Mouse (Mus musculus): Measurements from ENCODE around the gene Poc1a.
A peak's percentile ranks its signal among the peaks of the same experiment; 100 is the strongest.

The Poc1a gene

DNA sequence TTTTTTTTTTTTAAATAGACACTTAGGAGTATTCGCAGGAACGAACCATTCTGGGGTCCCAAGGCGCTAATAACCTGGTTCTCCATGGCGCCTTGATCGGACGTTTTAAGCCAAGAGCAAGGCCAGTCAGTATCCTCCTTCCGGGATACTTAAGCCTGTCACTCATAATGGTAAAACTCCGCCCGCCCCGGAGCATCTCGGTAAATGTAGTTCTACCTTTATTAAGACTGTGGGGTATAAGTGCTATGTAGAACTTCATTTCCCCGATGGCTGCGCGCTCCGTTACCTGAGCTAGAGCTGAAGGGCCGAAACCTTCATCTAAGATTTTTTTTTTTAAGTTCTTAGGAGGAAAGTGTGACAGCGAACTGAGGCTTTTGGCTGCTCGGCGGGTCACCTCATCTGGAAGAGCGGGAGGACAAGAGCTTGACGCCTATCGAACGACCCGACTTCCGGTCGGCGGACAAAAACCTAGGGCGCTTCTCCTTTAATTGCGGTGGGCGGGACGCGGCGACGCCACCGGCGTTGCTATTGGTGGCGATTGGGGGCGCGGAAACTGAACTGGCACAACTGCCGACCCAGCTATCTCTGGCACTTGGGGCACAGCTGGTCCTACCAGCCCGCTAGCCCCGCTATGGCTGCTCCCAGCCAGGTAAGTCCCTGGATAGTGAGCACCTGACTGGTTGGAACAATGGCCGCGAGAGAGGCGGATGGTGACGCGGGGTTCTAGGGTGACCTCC, at the start of gene Poc1a:
Poc1a (plus strand) TSS at position 254 of the 737 bp plus-strand sequence.
- DNase-seq (ENCODE audit: low spot score) = peak; percentile 92

DNA sequence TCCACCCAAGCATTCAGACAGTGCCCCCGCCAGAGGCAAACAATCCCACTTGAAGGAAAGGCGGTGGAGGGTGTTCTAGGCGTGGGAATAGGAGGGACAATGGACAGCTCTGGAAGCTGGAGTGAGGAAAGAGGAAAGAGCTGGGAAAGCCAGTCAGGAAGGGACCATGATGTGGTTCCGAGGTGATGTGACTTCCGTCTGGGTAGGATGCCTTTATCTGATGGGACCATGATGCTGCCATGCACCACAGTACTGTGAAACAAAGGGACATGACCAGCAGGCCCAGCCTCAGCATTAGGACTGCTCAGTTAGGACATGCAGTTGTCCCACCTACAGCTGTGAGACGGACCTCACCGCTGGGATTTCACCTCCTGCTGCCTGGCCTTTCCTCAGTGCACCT, 49.6 kb upstream of the Poc1a start:
- no peak for DNase-seq (ENCODE audit: low spot score)

DNA sequence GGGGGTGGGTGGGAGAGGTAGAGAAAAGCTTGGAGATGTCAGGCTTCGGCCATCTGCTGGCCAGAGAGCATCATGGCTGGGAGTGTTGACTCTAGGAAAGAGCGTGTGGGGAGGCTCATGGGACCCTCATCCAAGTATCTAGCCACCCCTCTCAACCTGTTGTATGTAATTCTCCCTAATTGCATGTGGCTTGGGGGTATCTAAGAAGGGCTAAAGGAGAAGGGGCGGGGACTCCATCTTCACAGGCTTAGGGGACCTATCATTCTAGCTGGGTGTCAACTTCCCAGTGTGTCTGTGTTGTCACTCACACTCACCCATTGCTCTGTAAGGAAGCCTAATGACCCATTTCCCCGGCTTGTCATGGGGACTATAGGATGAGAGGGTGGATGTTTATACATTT, 49.0 kb upstream of the Poc1a start:
- DNase-seq (ENCODE audit: low spot score) = no peak

DNA sequence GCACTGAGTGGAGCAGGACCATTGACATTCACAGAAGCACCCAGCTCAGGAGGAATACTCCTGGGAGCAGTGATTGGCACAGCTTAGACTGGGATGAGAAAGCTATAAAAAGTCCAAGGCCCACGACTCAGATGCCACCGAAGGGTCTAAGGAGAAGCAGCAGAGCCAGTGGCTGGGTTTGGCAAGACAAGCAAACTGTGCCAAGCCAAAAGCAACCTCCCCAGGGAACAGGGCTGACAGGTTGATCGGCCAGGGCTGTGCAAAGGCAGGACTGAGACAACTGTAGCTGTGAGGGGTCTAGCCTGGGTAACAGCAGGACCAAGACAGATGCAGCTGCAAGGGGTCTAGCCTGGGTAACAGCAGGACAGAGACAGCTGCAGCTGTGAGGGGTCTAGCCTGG, 47.9 kb upstream of the Poc1a start:
- DNase-seq (ENCODE audit: low spot score) = no peak

DNA sequence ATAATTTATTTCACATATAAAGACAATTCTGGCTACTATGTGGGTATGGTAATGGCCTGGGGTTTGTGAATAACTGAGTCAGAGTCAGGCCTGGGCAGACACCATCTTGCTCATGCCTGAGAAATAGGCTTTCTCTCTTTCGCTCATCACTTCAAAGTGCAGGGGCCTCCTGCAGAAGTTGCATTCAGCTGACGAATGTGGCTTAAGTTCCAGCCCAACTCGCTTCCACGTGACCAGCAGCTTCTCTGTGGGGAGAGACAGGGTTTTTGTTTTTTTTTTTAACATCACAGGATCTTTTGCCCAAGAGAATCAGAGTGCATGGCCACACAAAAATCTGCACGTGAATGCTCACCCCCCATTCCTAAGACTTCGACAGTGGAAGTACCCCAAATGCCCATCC, 46.9 kb upstream of the Poc1a start:
- no peak for DNase-seq (ENCODE audit: low spot score)

DNA sequence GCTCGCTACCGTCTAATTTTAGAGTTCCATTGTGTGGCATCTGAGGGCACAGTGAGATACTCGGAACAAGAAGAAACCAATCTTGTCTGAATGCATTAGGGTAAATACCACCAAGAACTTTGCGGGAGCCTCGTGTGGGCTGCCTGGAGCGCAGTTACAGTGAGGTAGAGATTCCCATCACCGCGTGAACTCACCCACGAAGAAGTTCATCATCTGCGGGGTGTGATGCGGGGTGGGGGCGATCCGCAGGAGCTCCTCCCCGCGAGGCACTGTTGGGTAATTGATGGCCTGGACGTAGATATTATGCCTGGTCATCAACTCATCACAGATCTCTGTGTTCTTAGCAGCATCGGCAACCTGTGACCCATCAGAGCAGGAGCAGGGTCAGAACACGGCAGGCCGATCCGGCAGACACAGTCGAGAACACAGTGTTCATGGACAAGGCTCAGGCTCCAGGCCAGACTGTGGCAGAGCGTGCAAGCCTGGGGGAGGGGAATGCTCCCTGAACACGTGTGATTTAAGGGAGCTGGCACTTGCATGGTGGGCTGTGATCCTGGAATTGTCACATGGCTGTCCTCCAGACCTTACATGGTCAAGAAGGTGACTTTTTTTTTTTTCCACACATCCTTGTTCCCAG, 45.5 kb upstream of the Poc1a start:
- no peak for DNase-seq (ENCODE audit: low spot score)

DNA sequence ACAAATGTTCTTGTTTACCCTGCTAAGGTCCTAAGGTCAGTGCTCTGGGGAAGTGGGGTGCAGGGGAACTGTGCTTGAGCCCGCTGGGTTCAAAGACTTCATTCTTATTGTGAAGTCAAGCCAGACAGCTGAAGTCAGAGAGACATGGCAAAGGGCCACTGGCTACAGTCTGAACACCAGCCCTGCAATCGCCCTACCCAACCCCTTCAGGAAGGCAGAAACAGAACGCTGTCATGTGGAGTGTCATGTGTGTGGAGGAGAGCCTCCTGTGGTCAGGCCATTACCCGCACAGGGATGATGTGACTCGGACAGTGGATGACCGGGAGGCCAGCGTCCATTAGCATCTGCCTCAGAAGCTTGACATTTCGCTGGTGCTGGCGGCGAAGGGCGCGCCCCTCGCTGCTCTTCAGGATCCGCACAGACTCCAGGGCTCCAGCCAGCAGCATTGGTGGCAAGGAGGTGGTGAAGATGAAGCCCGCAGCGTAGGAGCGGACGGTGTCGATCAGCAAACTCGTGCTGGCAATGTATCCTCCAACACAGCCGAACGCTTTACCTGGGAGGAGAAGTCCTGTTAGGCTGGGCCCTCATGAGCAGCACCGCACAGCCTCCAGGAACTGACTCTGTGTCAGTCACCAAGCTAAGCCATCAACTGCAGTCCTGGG, 44.6 kb upstream of the Poc1a start:
- peak; percentile 24 for DNase-seq (ENCODE audit: low spot score)

DNA sequence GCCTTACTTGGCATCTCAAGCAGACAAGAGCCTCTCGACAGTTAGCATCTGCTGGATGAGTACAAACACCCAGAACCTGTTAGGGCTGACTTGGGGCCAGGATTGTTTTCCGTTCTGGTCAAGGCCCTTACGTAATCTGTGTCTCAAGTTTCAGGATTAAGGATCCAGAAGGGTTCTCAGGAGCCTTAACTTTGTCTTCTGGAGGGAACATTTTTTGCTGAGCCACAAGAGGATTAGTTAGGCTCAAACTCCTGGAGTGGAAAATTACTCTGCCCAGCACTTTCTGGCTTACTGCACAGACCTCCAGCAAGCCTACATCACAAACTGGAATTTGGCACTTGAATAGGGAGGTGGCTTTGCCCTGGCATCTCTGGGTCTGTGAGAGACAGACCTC, 44.0 kb upstream of the Poc1a start:
- peak; percentile 19 for DNase-seq (ENCODE audit: low spot score)

DNA sequence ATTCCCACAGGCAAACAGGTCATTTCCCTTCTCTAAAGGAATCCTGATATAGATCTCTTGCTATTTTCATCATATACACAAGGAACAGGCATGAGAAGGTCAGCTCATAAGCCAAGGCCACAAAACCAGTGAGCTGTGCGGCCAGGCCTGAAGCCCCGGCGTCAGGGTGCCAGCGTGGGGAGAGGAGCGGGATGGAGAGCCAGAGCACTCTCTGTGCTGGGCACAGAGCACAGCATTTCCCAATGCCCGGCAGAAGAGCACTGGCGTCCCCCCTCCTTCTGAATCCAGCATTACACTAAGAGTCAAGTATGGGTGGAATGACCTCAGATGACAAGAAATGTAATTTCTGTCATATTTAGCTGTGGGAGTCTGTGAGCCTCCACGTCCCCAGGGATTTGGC, 43.5 kb upstream of the Poc1a start:
- no peak for DNase-seq (ENCODE audit: low spot score)

DNA sequence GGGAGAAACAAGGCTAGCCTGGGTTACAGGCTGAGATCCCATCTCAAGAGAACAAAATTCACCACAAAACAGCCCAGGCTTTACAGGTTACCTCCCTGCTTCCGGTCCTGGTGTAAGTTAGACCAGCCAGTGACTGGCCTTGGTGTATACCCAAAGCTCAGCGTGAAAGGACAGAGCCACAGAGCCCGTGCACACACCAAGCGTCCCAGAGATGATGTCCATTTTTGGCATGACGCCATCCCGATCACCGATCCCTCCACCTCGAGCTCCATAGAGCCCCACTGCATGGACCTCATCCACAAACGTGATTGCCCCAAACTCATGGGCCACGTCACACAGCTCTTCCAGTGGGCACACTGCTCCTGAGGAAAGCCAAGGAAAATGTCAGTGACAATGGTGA, 43.0 kb upstream of the Poc1a start:
- no peak for DNase-seq (ENCODE audit: low spot score)

DNA sequence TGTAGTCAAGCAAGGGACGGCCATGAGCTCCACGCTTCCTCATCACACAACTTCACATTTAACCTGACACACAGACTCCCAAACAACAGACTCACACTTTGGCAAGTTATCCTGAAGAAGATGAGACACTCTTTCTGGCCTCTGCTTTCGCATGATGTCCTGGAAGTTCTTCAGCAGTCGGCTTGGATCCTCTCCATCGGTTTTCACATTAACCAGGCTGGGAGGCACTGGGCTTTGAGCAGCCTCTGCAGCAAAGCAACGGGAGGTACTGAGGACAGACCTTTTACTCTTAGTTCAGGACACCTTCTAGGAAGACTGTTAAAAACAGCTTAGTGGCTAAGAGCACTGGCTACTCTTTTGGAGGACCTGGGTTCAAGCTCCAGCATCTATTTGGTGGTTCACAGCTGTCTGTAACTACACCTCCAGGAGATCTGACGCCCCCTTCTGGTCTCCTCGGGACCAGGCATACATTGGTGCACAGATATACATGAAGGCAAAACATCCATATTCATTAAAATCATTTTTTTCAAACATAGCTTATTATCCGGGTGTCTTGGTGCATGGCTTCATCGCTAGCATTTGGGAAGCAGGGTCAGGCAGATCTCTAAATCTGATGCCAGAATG, 39.2 kb upstream of the Poc1a start:
- DNase-seq (ENCODE audit: low spot score) = no peak

DNA sequence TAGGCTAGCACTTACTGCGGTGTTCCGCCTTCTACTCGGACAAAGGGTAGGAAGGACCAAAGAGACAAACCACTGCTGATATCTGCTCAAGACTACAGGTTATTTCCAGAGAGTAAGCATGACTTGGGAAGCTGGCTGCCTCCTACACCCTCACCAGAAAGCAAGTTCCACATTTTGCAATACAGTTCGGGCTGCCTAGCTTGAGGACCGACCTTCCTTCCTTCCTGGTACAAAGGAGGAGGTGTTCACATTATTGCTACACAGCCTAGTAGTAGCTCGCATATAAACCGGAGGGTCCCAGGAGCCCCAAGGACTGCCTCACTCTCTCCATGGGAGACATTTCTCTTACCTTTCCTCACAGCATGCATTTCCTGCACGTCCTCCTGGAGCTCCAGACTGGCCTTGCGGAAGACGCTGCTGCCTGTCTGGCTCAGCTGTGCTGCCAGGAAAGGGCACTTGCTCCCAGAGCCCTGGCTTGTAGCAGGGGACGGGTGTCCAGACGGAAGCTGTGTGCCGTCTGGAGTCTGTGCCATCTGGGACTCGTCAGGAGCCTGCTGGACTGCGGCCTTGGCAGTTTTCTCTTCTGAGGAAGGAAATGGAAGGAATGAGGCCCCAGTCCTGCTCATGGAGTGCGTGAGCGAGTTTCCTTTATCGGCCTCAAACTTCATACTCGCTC, 37.9 kb upstream of the Poc1a start:
- no peak for DNase-seq (ENCODE audit: low spot score)

DNA sequence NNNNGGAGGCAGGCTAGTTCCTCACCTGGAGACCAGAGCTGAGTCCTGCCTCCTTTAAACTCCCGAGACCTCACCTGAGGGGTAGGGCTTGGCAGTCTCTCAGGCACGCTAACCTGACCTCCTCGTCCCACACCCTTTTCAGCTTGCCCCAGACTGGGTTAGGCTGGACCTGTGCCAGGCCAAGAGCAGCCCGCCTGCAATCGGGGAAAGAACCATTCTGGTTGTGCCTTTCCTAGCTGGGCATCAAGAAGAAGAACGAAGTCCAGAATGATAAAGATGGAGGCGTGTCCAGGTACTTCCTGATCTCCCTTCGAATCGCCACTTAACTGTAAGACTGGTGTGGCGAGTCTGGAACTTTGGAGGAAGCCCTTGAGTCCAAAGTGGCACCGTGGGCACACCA, 31.3 kb upstream of the Poc1a start:
- DNase-seq (ENCODE audit: low spot score) = no peak

DNA sequence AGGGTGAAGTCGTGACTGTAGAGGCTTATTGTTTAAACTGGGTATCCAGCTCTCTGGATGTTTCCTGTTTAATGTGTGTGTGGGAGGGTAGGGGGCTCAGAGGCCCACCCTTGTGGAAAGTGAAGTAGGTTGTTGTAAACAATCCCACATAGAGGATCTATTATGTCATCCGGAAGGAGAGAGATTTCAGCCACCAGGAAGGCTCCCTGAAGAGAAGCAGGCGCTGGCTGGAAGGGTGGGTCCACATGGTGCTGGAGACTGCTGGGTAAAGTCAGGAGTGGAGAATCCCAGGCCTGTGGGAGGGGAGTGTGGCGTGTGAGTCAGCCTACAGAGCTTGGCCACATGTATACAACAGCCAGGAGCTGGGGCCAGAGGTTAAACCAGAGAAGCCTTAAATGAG, 30.6 kb upstream of the Poc1a start:
- DNase-seq (ENCODE audit: low spot score) = no peak

DNA sequence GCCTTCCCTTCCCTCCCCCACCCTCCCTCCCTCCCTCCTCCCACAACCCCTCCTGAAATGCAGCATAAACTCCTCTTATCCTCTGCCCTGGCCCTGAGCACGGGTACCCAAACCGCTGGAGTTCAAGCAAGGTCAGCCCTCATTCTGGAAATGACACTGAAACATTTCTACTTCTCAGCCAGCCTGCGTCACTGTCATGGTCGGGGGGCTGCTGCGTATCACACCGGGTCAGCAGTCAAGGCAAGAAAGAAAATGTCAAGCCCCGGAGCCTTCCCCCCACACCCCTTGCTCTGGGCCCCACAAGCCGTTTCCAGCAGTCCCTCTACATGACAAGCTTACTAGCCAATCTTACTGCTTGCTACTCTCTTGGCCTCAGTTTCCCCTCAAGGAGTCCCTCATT, 29.8 kb upstream of the Poc1a start:
- no peak for DNase-seq (ENCODE audit: low spot score)

DNA sequence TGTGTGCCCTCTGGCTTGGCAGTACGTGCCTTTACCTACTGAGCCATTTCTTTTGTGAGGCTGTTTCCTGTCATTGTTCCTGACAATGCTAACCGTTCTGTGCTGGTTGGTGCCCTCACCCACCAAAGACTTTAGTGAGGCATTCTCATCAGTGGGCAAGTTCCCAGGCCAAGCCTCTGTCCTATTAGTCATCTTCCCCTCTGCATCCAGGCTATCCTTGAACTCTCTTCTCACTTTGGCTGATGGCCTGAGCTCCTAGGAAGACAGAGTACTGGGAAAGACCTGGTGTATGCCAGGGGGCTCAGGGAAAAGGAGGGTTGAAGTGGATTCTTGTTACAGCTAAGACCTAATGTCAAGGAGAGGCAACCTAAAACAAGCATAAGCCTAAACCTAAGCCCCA, 26.9 kb upstream of the Poc1a start:
- DNase-seq (ENCODE audit: low spot score) = no peak

DNA sequence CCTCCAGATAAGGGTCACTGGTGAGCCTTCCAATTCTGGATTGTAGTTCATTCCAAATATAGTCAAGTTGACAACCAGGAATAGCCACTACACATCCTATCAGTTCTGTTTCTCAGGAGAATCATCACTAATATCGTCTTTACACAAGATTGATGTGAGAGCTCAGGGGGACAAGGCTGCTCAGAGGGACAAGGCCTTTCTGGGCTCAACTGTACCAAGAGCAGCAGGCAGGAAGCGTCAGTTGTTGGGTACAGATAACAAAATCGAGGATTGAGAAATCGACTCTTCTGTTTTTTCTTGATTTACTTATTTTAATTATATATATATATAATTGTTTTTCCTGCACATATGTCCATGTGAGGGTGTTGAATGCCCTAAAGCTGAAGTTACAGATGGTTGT, 22.4 kb upstream of the Poc1a start:
- no peak for DNase-seq (ENCODE audit: low spot score)

DNA sequence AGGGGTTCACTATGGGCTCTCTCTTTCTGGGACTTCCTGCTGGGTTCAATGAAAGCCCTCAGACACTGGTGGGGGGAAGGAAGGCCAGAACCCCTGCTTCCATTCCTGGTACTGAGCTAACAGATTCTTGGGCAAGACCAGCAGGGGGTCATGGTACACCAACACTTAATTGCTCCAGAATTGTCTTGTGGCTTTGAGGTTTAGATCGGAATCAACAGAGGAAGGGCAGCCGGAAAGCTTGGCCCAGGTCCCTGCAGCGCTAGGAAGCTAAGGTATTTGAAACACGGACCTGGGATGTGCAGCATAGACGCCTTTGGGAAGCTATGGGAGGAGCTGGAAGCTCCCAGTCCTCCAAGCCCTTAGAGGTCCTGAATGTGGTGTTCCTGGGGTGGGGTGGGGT, 21.9 kb upstream of the Poc1a start:
- DNase-seq (ENCODE audit: low spot score) = no peak

DNA sequence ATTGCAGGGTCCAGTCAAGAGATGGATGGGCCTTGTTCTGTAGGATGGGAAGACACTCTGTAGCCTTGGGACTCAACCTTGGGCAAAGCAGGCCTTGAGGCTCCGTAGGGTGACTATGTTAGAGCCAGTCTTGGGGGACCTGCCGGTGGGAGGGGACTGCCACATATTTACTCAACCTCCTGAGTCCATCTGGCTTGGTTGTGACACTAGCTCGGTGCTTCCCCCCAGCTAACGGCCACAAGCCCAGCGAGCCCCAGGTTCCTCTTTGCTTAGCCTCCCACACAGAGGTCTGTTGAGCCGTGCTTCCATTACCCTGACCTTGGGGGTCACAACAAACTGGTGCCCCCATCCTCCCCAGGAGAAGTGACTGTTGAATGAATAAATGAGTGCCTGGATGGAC, 19.8 kb upstream of the Poc1a start:
- no peak for DNase-seq (ENCODE audit: low spot score)

DNA sequence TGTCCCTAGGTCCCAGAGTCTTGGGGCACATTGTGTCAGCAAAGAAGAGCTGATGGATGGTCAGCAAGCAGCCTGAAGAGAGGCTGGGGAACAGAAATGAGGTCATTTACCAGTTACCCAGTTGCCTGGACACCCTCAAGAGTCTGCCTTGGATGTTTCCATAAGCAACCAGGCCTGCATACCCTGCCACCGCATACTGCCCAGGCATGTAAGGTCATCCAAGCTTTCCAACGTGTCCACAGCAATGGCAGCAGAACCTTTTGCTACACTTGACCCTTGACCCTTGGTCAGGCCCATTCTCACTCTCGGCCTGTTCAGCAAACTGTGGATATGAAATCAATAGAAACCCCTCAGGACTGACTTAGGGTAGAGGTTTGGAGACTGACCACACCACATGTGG, 19.4 kb upstream of the Poc1a start:
- no peak for DNase-seq (ENCODE audit: low spot score)

DNA sequence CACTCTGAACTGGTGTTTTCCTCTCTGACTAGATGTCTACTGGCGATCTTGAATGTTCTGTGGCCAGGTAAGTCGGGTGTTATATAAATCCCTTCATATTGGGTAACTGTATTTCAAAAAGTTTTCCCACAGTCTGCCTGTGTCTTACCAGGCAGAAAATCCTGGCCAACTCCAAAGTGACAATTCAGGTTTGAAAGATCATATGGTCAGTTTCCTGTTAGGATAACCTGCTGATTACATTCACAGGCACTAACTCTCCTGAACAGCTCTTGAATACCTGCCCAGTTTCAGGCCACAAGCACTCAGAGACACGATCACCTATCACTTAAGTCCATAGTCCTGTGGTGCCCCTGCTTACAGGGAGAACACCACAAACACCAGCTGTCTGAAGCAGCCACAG, 18.8 kb upstream of the Poc1a start:
- no peak for DNase-seq (ENCODE audit: low spot score)

DNA sequence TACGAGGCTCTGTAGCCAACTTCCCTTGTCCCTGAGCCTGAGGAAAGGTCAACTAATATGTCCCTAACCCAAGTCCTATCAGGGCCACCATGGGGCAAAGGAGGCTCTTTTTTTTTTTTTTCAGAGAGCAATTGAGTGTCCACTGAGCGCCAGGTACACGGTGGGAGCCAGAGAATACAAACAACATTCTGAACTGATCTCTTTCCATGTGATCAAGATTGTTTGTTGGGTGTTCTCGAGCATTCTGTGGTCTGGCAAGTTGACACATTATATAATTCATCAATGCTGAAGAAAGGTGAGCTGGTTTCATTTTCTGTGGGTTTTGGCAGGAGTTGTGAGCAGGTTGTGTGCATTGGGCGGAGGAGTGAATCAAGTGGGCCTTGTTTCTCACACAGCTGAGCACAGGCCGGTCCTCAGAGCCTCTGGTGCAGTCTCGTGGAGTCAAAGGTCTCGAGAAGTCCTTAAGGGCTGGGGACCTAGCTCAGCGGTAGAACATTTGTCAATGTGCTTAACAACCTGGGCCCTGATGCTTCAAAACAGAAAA, 17.4 kb upstream of the Poc1a start:
- DNase-seq (ENCODE audit: low spot score) = peak; percentile 22
